Mouse (Mus musculus) left cerebral cortex, adult 6 months (tissue): Measurements from ENCODE around the gene Hhipl2. TPM values are rescaled to one million over a fixed set of nuclear protein-coding genes. Genes with fewer than 3 reads are reported as not detected.

Experiments
- long read RNA-seq, 2 experiments: library from polyadenylated mRNA; unstranded; transcript quantifications; one replicate each; pipeline ENCODE4 v2.0.0; 2019 to 2020
- polyA plus RNA-seq: library from polyadenylated mRNA; unstranded; fragments of <200 nt; fragmentation: Nextera tagmentation; gene quantifications from 2 replicates; pipeline ENCODE4 v1.2.3, GENCODE M21; 2021

Hhipl2 gene
- not detected in 2 replicates for polyA plus RNA-seq
- long read RNA-seq, experiment 1: 0 reads
- long read RNA-seq, experiment 2: 0 reads

DNA sequence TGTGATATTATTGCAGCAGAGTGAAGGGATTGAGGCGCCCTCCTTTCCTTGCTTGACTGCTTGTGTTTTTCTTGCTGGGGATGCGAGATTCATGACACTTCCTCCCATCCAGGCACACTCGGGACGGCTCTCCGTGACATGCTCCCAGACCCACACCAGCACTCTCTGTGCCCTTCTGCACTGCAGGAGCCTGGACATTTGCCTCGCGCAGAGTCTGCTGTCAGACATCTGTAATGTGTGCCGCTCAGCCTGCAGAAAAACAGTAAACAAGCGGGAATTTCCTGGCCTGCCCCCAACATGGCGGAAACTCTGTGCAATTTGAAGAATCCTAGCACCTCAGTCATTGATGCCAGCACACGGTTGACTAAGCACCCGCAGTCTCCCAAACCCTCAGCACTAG, at the start of gene Hhipl2:
Hhipl2 (plus strand) TSS at position 343 of the 400 bp plus-strand sequence.

DNA sequence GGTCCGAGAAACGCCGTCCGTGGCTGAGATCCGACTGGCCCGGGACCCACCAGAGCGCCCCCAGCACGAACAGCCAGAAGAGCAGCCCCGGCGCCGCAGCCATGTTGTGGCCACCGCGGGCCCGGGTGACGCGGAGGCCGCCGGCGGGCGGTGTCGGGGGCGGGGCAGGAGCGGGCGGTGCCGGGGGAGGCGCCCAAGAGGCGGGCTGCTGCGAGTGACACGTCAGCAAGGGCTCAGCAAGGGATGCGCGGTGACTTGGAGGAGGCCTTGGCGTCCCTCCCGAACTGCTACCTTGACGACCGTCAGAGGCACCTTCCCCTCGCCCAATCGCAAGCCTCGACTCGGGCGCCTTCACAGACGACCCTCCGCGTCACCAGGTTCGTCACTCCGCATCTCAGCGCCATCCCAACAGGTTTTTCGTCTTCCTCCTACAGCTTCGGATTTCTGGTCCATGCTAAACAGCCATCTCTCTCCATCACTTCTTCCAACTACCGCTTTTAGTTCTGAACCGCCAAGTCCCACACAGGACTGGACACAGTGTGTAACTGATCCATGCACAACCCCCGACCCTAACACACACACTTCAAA, 48.5 kb upstream of the Hhipl2 start, which contains the start of gene Mia3:
Mia3 (minus strand) TSS at position 127 of the 588 bp plus-strand sequence.

DNA sequence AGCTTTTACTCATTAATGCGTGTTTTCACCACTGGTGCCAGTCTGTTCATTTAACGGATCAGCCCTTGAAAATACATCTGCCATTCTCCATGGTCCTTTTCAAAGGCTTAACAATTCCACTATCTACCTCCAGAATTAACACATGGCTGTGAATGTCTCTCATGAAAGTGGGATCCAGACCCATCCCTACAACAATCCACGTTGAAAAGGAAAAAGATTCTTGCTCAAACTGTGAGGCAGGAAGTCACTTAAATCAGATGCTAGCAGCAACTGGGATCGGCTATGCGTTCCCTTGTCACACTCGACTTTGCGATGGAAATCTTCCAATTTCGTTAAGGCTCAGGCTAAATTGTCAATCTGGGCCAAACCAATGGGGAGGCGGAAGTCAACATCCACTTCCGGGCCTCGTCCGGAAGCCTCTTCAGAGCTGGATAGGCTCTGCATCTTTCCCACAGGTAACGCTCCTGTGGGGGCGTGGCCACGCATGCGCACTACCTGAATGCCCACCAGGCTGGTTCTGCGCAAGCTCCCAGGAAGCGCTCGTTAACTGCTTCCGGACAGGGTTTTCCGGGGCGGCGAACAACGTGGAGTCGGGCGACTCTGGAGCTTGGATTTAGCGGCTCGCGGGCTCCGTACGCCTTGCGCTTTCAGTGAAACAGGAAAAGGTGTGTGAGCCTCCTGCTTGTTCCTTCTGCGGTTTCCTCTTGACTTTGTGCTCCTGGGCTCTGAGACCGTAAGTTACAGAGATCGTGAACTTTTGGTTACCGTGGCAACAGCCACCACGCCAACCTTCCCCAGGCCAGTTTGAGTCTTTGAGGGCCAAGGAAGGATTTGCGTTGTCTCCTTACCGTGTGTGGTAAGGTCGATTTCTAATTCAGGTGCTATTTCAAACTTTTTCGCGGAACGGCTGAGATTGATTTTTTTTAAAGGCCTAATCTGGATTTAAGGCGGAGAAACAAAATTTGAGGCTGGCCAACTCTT, 29.3 kb upstream of the Hhipl2 start, which contains the start of gene Taf1a:
Taf1a (plus strand) TSS at position 556 of the 981 bp plus-strand sequence.

Other genes with a start within 250 kb of the Hhipl2 start
- 6.2 and 6.4 TPM in 2 replicates for gene Disp1, start 196.7 kb upstream of the Hhipl2 start, polyA plus RNA-seq
- gene Aida, start 121.6 kb upstream of the Hhipl2 start, polyA plus RNA-seq: 7.0 and 9.7 TPM in 2 replicates
- 24.4 and 27.9 TPM in 2 replicates for gene Brox, start 120.9 kb upstream of the Hhipl2 start, polyA plus RNA-seq
- gene Mia3, start 48.7 kb upstream of the Hhipl2 start, polyA plus RNA-seq: 51.9 and 54.7 TPM in 2 replicates
- 7.9 and 10.3 TPM in 2 replicates for gene Taf1a, start 29.2 kb upstream of the Hhipl2 start, polyA plus RNA-seq